In the genomic region with DNA sequence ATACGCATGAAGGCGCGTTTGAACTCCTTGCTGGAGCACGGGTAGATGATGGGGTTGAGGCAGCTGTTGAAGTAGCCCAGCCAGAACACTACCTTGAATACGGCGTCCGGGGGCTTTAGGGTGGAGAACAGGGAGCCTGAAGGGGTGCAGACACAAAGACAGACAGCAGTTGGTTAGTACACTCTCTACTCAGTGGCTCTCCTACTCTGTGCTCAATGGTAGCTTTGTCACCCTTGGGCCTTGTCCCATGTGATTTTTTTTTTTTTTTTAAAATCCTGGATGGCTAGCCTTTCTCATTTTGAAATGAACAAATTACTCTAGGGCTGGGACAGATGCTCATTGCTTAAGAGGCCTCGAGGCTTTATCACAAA, we compare ENCODE assay signal across 8 mouse cellular contexts. TPM values are rescaled to one million over a fixed set of nuclear protein-coding genes. Genes with fewer than 3 reads are reported as not detected.
DNase-seq lines count a peak whose midpoint lies in the region; ATAC-seq and TF ChIP-seq lines count a peak whose summit lies in the region.

No protein-coding gene starts in this region.

- H3K27me3 ChIP-seq in E14TG2a.4 (ENCODE audit: insufficient read depth, low read length), result peaks cover 47% of the 10 kb centered on the region
- H3K27me3 ChIP-seq in hindbrain, embryonic 10.5 days (ENCODE audit: insufficient read depth, poor library complexity, severe bottlenecking), result peaks cover 38% of the 10 kb centered on the region
- H3K27me3 ChIP-seq in liver, embryonic 16.5 days (ENCODE audit: control insufficient read depth, insufficient read depth, low read depth, low read length), result peaks cover 13% of the 10 kb centered on the region

- no peak overlapping the region for H3K9ac ChIP-seq in liver, embryonic 16.5 days (ENCODE audit: low read depth, low read length)

- H3K9me3 ChIP-seq in E14TG2a.4 (ENCODE audit: low read length), result no peaks in the 10 kb centered on the region
- H3K9me3 ChIP-seq in hindbrain, embryonic 10.5 days, result no peaks in the 10 kb centered on the region
- no peaks in the 10 kb centered on the region for H3K9me3 ChIP-seq in liver, embryonic 16.5 days (replicated peaks; ENCODE audit: control insufficient read depth, low read length)

- no peak for TF ChIP-seq CTCF in E14TG2a.4 (conservative IDR thresholded peaks at IDR 0.05; ENCODE audit: low read length)

- DNase-seq in heart, adult 11 months, result peak; percentile 55
- DNase-seq in heart, postnatal 4 days, result no peak
- DNase-seq in hindbrain, embryonic 10.5 days (ENCODE audit: low spot score), result no peak
- DNase-seq in adrenal gland, adult 18-20 months (ENCODE audit: low spot score in 2 of 2), result no peak
- DNase-seq in layer of hippocampus, postnatal 10 days (ENCODE audit: low spot score in 2 of 2), result no peak

- H3K4me3 ChIP-seq in E14TG2a.4 (replicated peaks; ENCODE audit: low read length), result peak overlapping the region; percentile 78
- H3K4me3 ChIP-seq in hindbrain, embryonic 10.5 days, result peak overlapping the region; percentile 58
- H3K4me3 ChIP-seq in liver, embryonic 16.5 days (ENCODE audit: low read depth, low read length), result no peak overlapping the region

- H3K4me1 ChIP-seq in E14TG2a.4 (replicated peaks; ENCODE audit: low read depth, low read length), result peaks cover 5% of the 10 kb centered on the region; the same call in 1 of the 2 replicates
- H3K4me1 ChIP-seq in hindbrain, embryonic 10.5 days (replicated peaks), result peaks cover 12% of the 10 kb centered on the region
- no peaks in the 10 kb centered on the region for H3K4me1 ChIP-seq in liver, embryonic 16.5 days (ENCODE audit: control insufficient read depth, low read depth, low read length)

- peak overlapping the region; percentile 37; the same call in 1 of the 2 replicates for H3K27ac ChIP-seq in hindbrain, embryonic 10.5 days
- no peak overlapping the region for H3K27ac ChIP-seq in liver, embryonic 16.5 days (ENCODE audit: low read length)

- no peaks in the 10 kb centered on the region for H3K36me3 ChIP-seq in E14TG2a.4 (ENCODE audit: insufficient read depth, low read length)
- no peaks in the 10 kb centered on the region for H3K36me3 ChIP-seq in hindbrain, embryonic 10.5 days
- no peaks in the 10 kb centered on the region for H3K36me3 ChIP-seq in liver, embryonic 16.5 days (ENCODE audit: control insufficient read depth, insufficient read depth)

- no peak for ATAC-seq in liver, embryonic 16.5 days (ENCODE audit: low read depth)
- ATAC-seq in cerebellum, adult (ENCODE audit: insufficient number of reproducible peaks, low FRiP score, low TSS enrichment), result no peak

- H3K4me2 ChIP-seq in liver, embryonic 16.5 days (ENCODE audit: low read depth, low read length), result 0 out of 2 replicates have a peak overlapping the region, but pooled peaks have one; percentile 1

- 27% methylated on average over 8 of the region's 8 CpGs for WGBS in hindbrain, embryonic 10.5 days
- WGBS in liver, embryonic 16.5 days (ENCODE audit: insufficient replicate concordance), result 29% methylated on average over 8 of the region's 8 CpGs

RNA-seq across cellular contexts. Expression of a gene that starts 28.5 kb away (rescaled TPM):
- 10 to 100 TPM; 40.4 to 43.5 TPM for total RNA-seq in heart, postnatal 4 days (2021)
- 78.4 and 85.3 TPM in 2 replicates for polyA plus RNA-seq in hindbrain, embryonic 10.5 days (2016; fragmentation: Nextera tagmentation; extraction: Ambion mirVana)
- polyA plus RNA-seq in liver, embryonic 16.5 days (2015; fragmentation: Nextera tagmentation; extraction: Ambion mirVana), result 29.2 and 30.2 TPM in 2 replicates
- 10 to 100 TPM; 65.2 to 69.5 TPM for total RNA-seq in adrenal gland, adult 18-20 months (2021)
- total RNA-seq in layer of hippocampus, postnatal 10 days (2021), result 10 to 100 TPM; 49.1 to 53.0 TPM
